Mouse (Mus musculus) megakaryocyte, embryonic 14.5 days (primary cell): ENCODE data around the gene Kcnk12.

Experiments used
- FLI1 ChIP-seq: IDR thresholded peaks from 2 replicates; pipeline ENCODE4 v1.6.1; 2012; ENCODE audit warnings: low read length, inconsistent platforms, mixed read lengths
- GATA1 ChIP-seq: IDR thresholded peaks from 3 replicates; pipeline ENCODE4 v1.6.1; 2012; ENCODE audit warnings: mixed read lengths, low read length, inconsistent platforms, borderline replicate concordance

DNA sequence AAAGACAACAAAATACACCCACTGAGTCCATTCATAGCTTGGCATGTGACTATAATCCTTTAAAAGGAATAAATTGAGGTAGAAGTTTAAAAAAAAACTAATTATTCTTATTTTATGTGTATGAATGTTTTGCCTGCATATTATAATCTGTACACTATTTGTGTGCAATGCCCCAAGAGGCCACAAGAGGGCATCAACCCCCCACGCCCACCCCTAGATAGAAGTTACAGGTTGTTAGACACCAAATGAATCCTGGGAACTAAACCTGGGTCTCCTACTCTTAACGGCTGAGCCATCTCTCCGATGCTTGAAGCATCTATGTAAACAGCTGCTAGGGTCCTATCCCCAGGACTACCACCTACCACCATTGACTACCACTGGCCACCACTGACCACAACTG lies 24.6 kb downstream of the Kcnk12 start:
- TF ChIP-seq GATA1 (no peak), FLI1 (no peak)
